Mouse (Mus musculus) telencephalon, adult 2 months (tissue): ENCODE data around the gene Kptn.

ENCODE experiments used
- DNase-seq: peaks from one replicate; pipeline ENCODE4 v3.0.0-alpha.2; 2011; ENCODE audit warnings: low read depth, low spot score

The Kptn gene

GRCm38 (mm10) chr7:16119569-16120261 lies at the start of gene Kptn:
TSS of gene Kptn (plus strand) at chr7:16119895.
- DNase-seq = peak; percentile 93

GRCm38 (mm10) chr7:16070846-16071245 lies 48.8 kb upstream of the Kptn start:
- no peak for DNase-seq

GRCm38 (mm10) chr7:16071906-16072305 lies 47.8 kb upstream of the Kptn start:
- DNase-seq = no peak

GRCm38 (mm10) chr7:16079947-16080346 lies 39.7 kb upstream of the Kptn start:
- DNase-seq = no peak

- DNase-seq = no peak
Observed at GRCm38 (mm10) chr7:16080581-16080980, 39.1 kb upstream of the Kptn start.

GRCm38 (mm10) chr7:16083361-16083760 lies 36.3 kb upstream of the Kptn start:
- DNase-seq = no peak

- DNase-seq = no peak
Observed at GRCm38 (mm10) chr7:16087587-16087986, 32.1 kb upstream of the Kptn start.

GRCm38 (mm10) chr7:16094592-16094991 lies 25.1 kb upstream of the Kptn start:
- no peak for DNase-seq

GRCm38 (mm10) chr7:16098021-16099017 lies 21.4 kb upstream of the Kptn start, which contains the start of gene Napa:
TSS of gene Napa (plus strand) at chr7:16098458.
- DNase-seq = peak; percentile 100

- no peak for DNase-seq
Observed at GRCm38 (mm10) chr7:16099901-16100300, 19.8 kb upstream of the Kptn start.

GRCm38 (mm10) chr7:16101081-16101480 lies 18.6 kb upstream of the Kptn start:
- DNase-seq = no peak

- DNase-seq = no peak
Observed at GRCm38 (mm10) chr7:16101726-16102475, 17.8 kb upstream of the Kptn start.

GRCm38 (mm10) chr7:16102686-16103226 lies 16.9 kb upstream of the Kptn start:
- no peak for DNase-seq

GRCm38 (mm10) chr7:16103760-16104159 lies 15.9 kb upstream of the Kptn start:
- peak; percentile 90 for DNase-seq

- no peak for DNase-seq
Observed at GRCm38 (mm10) chr7:16104611-16105388, 14.9 kb upstream of the Kptn start.

GRCm38 (mm10) chr7:16108886-16109542 lies 10.7 kb upstream of the Kptn start:
- DNase-seq = no peak

GRCm38 (mm10) chr7:16110158-16110557 lies 9.5 kb upstream of the Kptn start:
- DNase-seq = no peak

GRCm38 (mm10) chr7:16111284-16112090 lies 8.2 kb upstream of the Kptn start:
- DNase-seq = no peak

- DNase-seq = no peak
Observed at GRCm38 (mm10) chr7:16116418-16116817, 3.3 kb upstream of the Kptn start.
